Mouse (Mus musculus): Measurements from ENCODE around the gene Taok2. TPM values are rescaled to one million over a fixed set of nuclear protein-coding genes. Genes with fewer than 3 reads are reported as not detected.

The Taok2 gene
- polyA plus RNA-seq, 1 experiment: 12.9 TPM

DNA sequence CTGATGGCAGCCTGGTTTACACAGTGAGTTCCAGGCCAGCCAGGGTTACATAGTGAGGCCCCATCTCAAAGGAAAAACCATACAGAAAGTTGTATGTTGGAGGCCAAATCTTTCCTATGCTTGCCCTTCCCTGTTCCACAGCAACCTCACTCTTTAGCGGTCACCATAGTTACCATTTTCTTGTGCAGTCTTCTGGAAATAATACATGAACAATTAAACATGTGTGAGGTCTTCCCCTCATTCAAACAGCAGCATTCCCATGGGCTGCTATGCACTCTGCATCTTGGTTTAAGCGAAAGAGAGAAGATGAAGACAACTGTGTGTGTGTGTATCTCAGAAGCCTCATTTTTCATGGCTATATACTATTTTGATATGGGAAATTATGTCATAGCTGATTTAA lies 39.0 kb downstream of the Taok2 start:
- peaks cover 12% of the 10 kb centered on the region; the same call in 1 of the 2 replicates for H3K9me3 ChIP-seq (ENCODE audit: control insufficient read depth, low read length)
- H3K36me3 ChIP-seq (ENCODE audit: control insufficient read depth): no peaks in the 10 kb centered on the region
- H3K4me3 ChIP-seq (replicated peaks): no peak overlapping the region
- peaks cover 59% of the 10 kb centered on the region for H3K27me3 ChIP-seq (ENCODE audit: control insufficient read depth)
- TF ChIP-seq GATA1 (IDR thresholded peaks at IDR 0.05; ENCODE audit: low read length): no peak
- no peak for TF ChIP-seq TAL1 (IDR thresholded peaks at IDR 0.05; ENCODE audit: low read length)
- peaks cover 2% of the 10 kb centered on the region for H3K4me1 ChIP-seq (ENCODE audit: control insufficient read depth)

DNA sequence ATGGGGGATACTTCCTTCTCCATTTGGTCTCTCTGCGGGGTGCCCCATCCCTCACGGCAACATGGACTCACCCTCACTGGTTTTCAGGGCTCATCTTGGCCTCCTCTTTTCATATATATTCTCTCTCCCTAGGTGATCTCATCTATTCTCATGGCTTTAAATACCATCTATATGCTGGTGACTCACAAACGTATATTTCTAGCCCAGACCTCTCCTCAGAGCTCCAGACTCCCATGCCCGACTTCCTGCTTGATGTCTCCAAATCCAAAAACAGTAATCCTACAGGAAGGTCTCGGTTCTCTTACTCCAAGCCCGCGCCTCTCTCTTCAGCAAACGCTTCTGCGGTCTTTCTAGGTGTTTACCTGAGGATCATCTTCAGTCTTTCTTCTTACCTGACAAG lies 41.2 kb downstream of the Taok2 start:
- Histone ChIP-seq H3K9me3 (ENCODE audit: control insufficient read depth, low read length) (peaks cover 7% of the 10 kb centered on the region; the same call in 1 of the 2 replicates), H3K4me1 (ENCODE audit: control insufficient read depth) (peaks cover 2% of the 10 kb centered on the region), H3K4me3 (replicated peaks) (no peak overlapping the region), H3K36me3 (ENCODE audit: control insufficient read depth) (no peaks in the 10 kb centered on the region), H3K27me3 (ENCODE audit: control insufficient read depth) (peaks cover 37% of the 10 kb centered on the region)
- TF ChIP-seq GATA1 (IDR thresholded peaks at IDR 0.05; ENCODE audit: low read length) (no peak), TAL1 (IDR thresholded peaks at IDR 0.05; ENCODE audit: low read length) (no peak)

GRCm38 (mm10) chr7:126833294-126833693 lies 51.2 kb downstream of the Taok2 start:
- no peaks in the 10 kb centered on the region for H3K36me3 ChIP-seq (ENCODE audit: control insufficient read depth)
- H3K4me1 ChIP-seq (ENCODE audit: control insufficient read depth): peaks cover 8% of the 10 kb centered on the region
- no peak for TF ChIP-seq TAL1 (IDR thresholded peaks at IDR 0.05; ENCODE audit: low read length)
- TF ChIP-seq GATA1 (IDR thresholded peaks at IDR 0.05; ENCODE audit: low read length): no peak
- H3K4me3 ChIP-seq (replicated peaks): no peak overlapping the region
- H3K9me3 ChIP-seq (ENCODE audit: control insufficient read depth, low read length): no peaks in the 10 kb centered on the region
- H3K27me3 ChIP-seq (ENCODE audit: control insufficient read depth): peaks cover 28% of the 10 kb centered on the region

DNA sequence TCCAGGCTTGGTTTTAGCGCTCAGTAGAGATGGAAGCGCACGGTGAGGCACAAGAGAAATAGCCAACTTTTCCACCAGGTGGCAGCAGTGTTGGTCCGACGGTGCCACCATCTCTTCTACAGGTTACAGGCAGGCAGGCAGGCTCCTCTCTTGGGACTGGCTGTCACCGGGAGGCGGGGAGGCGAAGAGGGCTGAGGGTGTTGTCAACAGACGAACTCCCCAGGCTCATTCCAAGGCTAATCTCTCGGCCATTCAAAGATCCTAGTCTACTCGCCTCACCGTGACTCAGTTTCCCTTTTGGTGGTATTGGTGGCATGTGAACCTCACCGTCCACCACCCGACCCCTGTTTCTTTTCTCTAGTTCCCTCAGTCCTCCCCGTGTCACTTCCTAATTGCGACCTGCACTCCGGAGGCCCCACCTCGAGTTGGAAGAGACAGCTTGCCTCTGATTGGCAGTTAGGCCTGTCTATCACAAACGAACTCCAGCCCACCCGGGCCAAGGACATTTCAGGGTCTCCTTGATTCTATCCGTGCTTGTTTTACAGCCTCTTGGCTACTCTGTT lies 52.4 kb downstream of the Taok2 start:
- TF ChIP-seq GATA1 (IDR thresholded peaks at IDR 0.05; ENCODE audit: low read length): no peak
- TF ChIP-seq TAL1 (IDR thresholded peaks at IDR 0.05; ENCODE audit: low read length): no peak
- peak overlapping the region; percentile 48 for H3K4me3 ChIP-seq (replicated peaks)

GRCm38 (mm10) chr7:126831539-126831938 lies 53.0 kb downstream of the Taok2 start, which contains the start of gene 4930451I11Rik:
Gene 4930451I11Rik, minus strand, starts transcription at chr7:126831639.
- H3K4me3 ChIP-seq (replicated peaks): peak within 1 kb of the TSS; percentile 48
- no peaks in the 10 kb centered on the region for H3K9me3 ChIP-seq (ENCODE audit: control insufficient read depth, low read length)
- H3K36me3 ChIP-seq (ENCODE audit: control insufficient read depth): no peaks in the 10 kb centered on the region
- TF ChIP-seq TAL1 (IDR thresholded peaks at IDR 0.05; ENCODE audit: low read length): no peak
- no peak for TF ChIP-seq GATA1 (IDR thresholded peaks at IDR 0.05; ENCODE audit: low read length)
- H3K27me3 ChIP-seq (ENCODE audit: control insufficient read depth): peaks cover 31% of the 10 kb centered on the region
- H3K4me1 ChIP-seq (ENCODE audit: control insufficient read depth): peaks cover 8% of the 10 kb centered on the region

More for the DNA sequence above, 52.4 kb downstream of the Taok2 start:
- peaks cover 8% of the 10 kb centered on the region for H3K4me1 ChIP-seq (ENCODE audit: control insufficient read depth)
- H3K27me3 ChIP-seq (ENCODE audit: control insufficient read depth): peaks cover 31% of the 10 kb centered on the region
- no peaks in the 10 kb centered on the region for H3K36me3 ChIP-seq (ENCODE audit: control insufficient read depth)
- H3K9me3 ChIP-seq (ENCODE audit: control insufficient read depth, low read length): no peaks in the 10 kb centered on the region

GRCm38 (mm10) chr7:126825952-126826351 lies 58.6 kb downstream of the Taok2 start:
- H3K27me3 ChIP-seq (ENCODE audit: control insufficient read depth): peaks cover 66% of the 10 kb centered on the region
- TF ChIP-seq GATA1 (IDR thresholded peaks at IDR 0.05; ENCODE audit: low read length): no peak
- TF ChIP-seq TAL1 (IDR thresholded peaks at IDR 0.05; ENCODE audit: low read length): no peak
- H3K9me3 ChIP-seq (ENCODE audit: control insufficient read depth, low read length): no peaks in the 10 kb centered on the region
- no peak overlapping the region for H3K4me3 ChIP-seq (replicated peaks)
- H3K36me3 ChIP-seq (ENCODE audit: control insufficient read depth): no peaks in the 10 kb centered on the region
- peaks cover 5% of the 10 kb centered on the region for H3K4me1 ChIP-seq (ENCODE audit: control insufficient read depth)

GRCm38 (mm10) chr7:126825403-126825802 lies 59.1 kb downstream of the Taok2 start:
- Histone ChIP-seq H3K4me1 (ENCODE audit: control insufficient read depth) (peaks cover 5% of the 10 kb centered on the region), H3K36me3 (ENCODE audit: control insufficient read depth) (no peaks in the 10 kb centered on the region), H3K4me3 (replicated peaks) (no peak overlapping the region), H3K9me3 (ENCODE audit: control insufficient read depth, low read length) (no peaks in the 10 kb centered on the region), H3K27me3 (ENCODE audit: control insufficient read depth) (peaks cover 62% of the 10 kb centered on the region)
- no peak for TF ChIP-seq GATA1 (IDR thresholded peaks at IDR 0.05; ENCODE audit: low read length)
- TF ChIP-seq TAL1 (IDR thresholded peaks at IDR 0.05; ENCODE audit: low read length): no peak

GRCm38 (mm10) chr7:126823940-126824339 lies 60.6 kb downstream of the Taok2 start:
- H3K4me1 ChIP-seq (ENCODE audit: control insufficient read depth): peaks cover 5% of the 10 kb centered on the region
- H3K27me3 ChIP-seq (ENCODE audit: control insufficient read depth): peaks cover 48% of the 10 kb centered on the region
- peaks cover 4% of the 10 kb centered on the region for H3K9me3 ChIP-seq (ENCODE audit: control insufficient read depth, low read length)
- no peaks in the 10 kb centered on the region for H3K36me3 ChIP-seq (ENCODE audit: control insufficient read depth)
- no peak overlapping the region for H3K4me3 ChIP-seq (replicated peaks)
- TF ChIP-seq TAL1 (IDR thresholded peaks at IDR 0.05; ENCODE audit: low read length): no peak
- TF ChIP-seq GATA1 (IDR thresholded peaks at IDR 0.05; ENCODE audit: low read length): no peak

DNA sequence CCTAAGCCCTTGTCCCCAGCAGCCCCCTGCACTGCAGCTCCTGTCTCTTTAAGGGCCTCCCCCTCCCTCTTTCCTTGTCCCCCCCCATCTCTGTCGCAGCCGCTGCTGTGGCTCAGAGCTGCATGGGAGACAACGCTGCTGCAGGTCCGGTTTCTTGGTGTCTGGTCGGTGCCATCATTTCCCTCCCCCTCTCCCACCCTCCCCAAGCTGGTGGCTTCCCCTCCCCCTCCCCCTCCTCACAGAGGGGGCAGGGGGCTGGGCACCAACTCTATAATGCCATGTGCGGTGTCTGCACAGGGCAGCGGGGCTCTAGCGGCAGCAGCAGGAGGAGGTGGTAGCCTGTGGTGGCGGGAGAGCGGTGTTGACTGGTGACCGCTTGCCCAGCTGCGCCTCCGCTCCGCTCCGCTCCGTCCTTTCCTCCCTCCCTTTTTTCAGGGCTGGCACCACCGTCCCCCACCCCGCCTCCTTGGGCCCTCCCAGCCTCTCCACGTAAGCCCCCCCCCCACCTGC lies 61.2 kb downstream of the Taok2 start:
- TF ChIP-seq TAL1 (IDR thresholded peaks at IDR 0.05; ENCODE audit: low read length) (no peak), GATA1 (IDR thresholded peaks at IDR 0.05; ENCODE audit: low read length) (no peak)
- H3K27me3 ChIP-seq (ENCODE audit: control insufficient read depth): peaks cover 44% of the 10 kb centered on the region
- no peaks in the 10 kb centered on the region for H3K36me3 ChIP-seq (ENCODE audit: control insufficient read depth)
- peaks cover 5% of the 10 kb centered on the region for H3K4me1 ChIP-seq (ENCODE audit: control insufficient read depth)
- H3K9me3 ChIP-seq (ENCODE audit: control insufficient read depth, low read length): peaks cover 6% of the 10 kb centered on the region
- no peak overlapping the region for H3K4me3 ChIP-seq (replicated peaks)

All from erythroblast, embryonic 14.5 days (primary cell).